Mouse (Mus musculus) v-Abl transformed pro-B cells (cell line): ENCODE results near the gene Tnfrsf13b.
"Not testable (repeated sequence)": the region's sequence is repeated elsewhere in the genome, so short reads cannot be mapped to it uniquely, and the experiment has no call there.

Source experiments
- in situ Hi-C, 2 experiments: fragments of 400-800 bp; cut with MboI; formaldehyde crosslinking; loops; one replicate each; pipeline ENCODE4 v1.15.1; 2025; ENCODE audit not compliant: unreplicated experiment in 2 of 2

Gene Tnfrsf13b

GRCm38 (mm10) chr11:61162776-61163175 is 36.2 kb downstream of the Tnfrsf13b start:
- in situ Hi-C loops = loop anchor here in 1 of 2 experiments (10.0 kb wide), 1 partner anchor 228 kb away; the partner anchor contains the start of gene Map2k3

- in situ Hi-C loops = loop anchor here in 1 of 2 experiments (10.0 kb wide), 1 partner anchor 229 kb away; the partner anchor contains the start of gene Map2k3
These were observed 36.8 kb downstream of the Tnfrsf13b start for GRCm38 (mm10) chr11:61163341-61163740.

GRCm38 (mm10) chr11:61164366-61164765 is 37.8 kb downstream of the Tnfrsf13b start:
- in situ Hi-C loops = loop anchor here in 1 of 2 experiments (10.0 kb wide), 1 partner anchor 230 kb away; the partner anchor contains the start of gene Map2k3

- in situ Hi-C loops = loop anchor here in 1 of 2 experiments (10.0 kb wide), 1 partner anchor 230 kb away; the partner anchor contains the start of gene Map2k3
These were observed 38.3 kb downstream of the Tnfrsf13b start for GRCm38 (mm10) chr11:61164881-61165280.

GRCm38 (mm10) chr11:61170184-61170583 is 43.6 kb downstream of the Tnfrsf13b start:
- in situ Hi-C loops = no loop called here

GRCm38 (mm10) chr11:61173477-61173876 is 46.9 kb downstream of the Tnfrsf13b start:
- in situ Hi-C loops = not testable (repeated sequence)

GRCm38 (mm10) chr11:61174291-61174820 is 47.8 kb downstream of the Tnfrsf13b start:
- in situ Hi-C loops = no loop called here

GRCm38 (mm10) chr11:61174821-61175658 is 48.5 kb downstream of the Tnfrsf13b start, which contains the start of gene Usp22:
TSS of gene Usp22 (minus strand) at chr11:61175055.
- in situ Hi-C loops = no loop called here

GRCm38 (mm10) chr11:61175778-61176177 is 49.2 kb downstream of the Tnfrsf13b start:
- in situ Hi-C loops = no loop called here

GRCm38 (mm10) chr11:61176321-61176720 is 49.8 kb downstream of the Tnfrsf13b start:
- in situ Hi-C loops = no loop called here

GRCm38 (mm10) chr11:61180361-61180760 is 53.8 kb downstream of the Tnfrsf13b start:
- in situ Hi-C loops = no loop called here

GRCm38 (mm10) chr11:61181624-61182023 is 55.1 kb downstream of the Tnfrsf13b start:
- in situ Hi-C loops = no loop called here

- in situ Hi-C loops = no loop called here
These were observed 57.3 kb downstream of the Tnfrsf13b start for GRCm38 (mm10) chr11:61183820-61184219.

- in situ Hi-C loops = loop anchor here (5.0 to 10.0 kb wide), 6 partner anchors 217 to 527 kb away; partner anchors contain the start of genes B9d1 (in 1 of the 2) and Mapk7 (in 1 of the 2)
These were observed 64.2 kb downstream of the Tnfrsf13b start for GRCm38 (mm10) chr11:61190776-61191175.

- in situ Hi-C loops = loop anchor here (5.0 to 10.0 kb wide), 6 partner anchors 215 to 525 kb away; partner anchors contain the start of genes B9d1 (in 1 of the 2) and Mapk7 (in 1 of the 2)
These were observed 65.6 kb downstream of the Tnfrsf13b start for GRCm38 (mm10) chr11:61192123-61192522.

- in situ Hi-C loops = loop anchor here (5.0 to 10.0 kb wide), 6 partner anchors 215 to 525 kb away; partner anchors contain the start of genes B9d1 (in 1 of the 2) and Mapk7 (in 1 of the 2)
These were observed 66.2 kb downstream of the Tnfrsf13b start for GRCm38 (mm10) chr11:61192779-61193178.

- in situ Hi-C loops = loop anchor here (5.0 to 10.0 kb wide), 6 partner anchors 214 to 524 kb away; partner anchors contain the start of genes B9d1 (in 1 of the 2) and Mapk7 (in 1 of the 2)
These were observed 66.8 kb downstream of the Tnfrsf13b start for GRCm38 (mm10) chr11:61193392-61193791.

- in situ Hi-C loops = loop anchor here in 1 of 2 experiments (10.0 kb wide), 2 partner anchors 298 to 518 kb away; partner anchors contain the start of gene Mapk7
These were observed 70.2 kb downstream of the Tnfrsf13b start for GRCm38 (mm10) chr11:61196616-61197353.

- in situ Hi-C loops = loop anchor here in 1 of 2 experiments (10.0 kb wide), 2 partner anchors 297 to 517 kb away; partner anchors contain the start of gene Mapk7
These were observed 71.4 kb downstream of the Tnfrsf13b start for GRCm38 (mm10) chr11:61197935-61198334.
